Mouse (Mus musculus): ENCODE results near the gene Fut7. TPM values are rescaled to one million over a fixed set of nuclear protein-coding genes. Genes with fewer than 3 reads are reported as not detected.

Fut7 gene
- total and polyA plus RNA-seq, 2 experiments from 2014 or later = not detected

- no peak overlapping the region for H3K27ac ChIP-seq (ENCODE audit: low read depth)
- no peak overlapping the region for H3K4me2 ChIP-seq (ENCODE audit: low read depth, low read length)
- DNase-seq (ENCODE audit: low spot score) (no peak), ATAC-seq (ENCODE audit: insufficient read depth, low read depth) (no peak)
- H3K4me3 ChIP-seq (ENCODE audit: low read depth, low read length) = no peak overlapping the region
- peaks cover 24% of the 10 kb centered on the region for H3K36me3 ChIP-seq (replicated peaks; ENCODE audit: control insufficient read depth, insufficient read depth, low read length)
- no peak overlapping the region for H3K9ac ChIP-seq (replicated peaks; ENCODE audit: low read depth, low read length)
- WGBS = 92% methylated on average over 10 of the region's 10 CpGs
- H3K9me3 ChIP-seq (replicated peaks; ENCODE audit: control insufficient read depth, low read length) = no peaks in the 10 kb centered on the region
- no peaks in the 10 kb centered on the region for H3K27me3 ChIP-seq (ENCODE audit: control insufficient read depth, insufficient read depth, low read length)
- TF ChIP-seq CTCF (IDR thresholded peaks at IDR 0.05; ENCODE audit: low read depth) = no peak
- no peak for TF ChIP-seq EP300 (IDR thresholded peaks at IDR 0.05; ENCODE audit: low read depth)
- H3K4me1 ChIP-seq (ENCODE audit: control insufficient read depth, insufficient read depth) = no peaks in the 10 kb centered on the region
These were observed 13.3 kb downstream of the Fut7 start for GRCm38 (mm10) chr2:25436286-25436820.

DNA sequence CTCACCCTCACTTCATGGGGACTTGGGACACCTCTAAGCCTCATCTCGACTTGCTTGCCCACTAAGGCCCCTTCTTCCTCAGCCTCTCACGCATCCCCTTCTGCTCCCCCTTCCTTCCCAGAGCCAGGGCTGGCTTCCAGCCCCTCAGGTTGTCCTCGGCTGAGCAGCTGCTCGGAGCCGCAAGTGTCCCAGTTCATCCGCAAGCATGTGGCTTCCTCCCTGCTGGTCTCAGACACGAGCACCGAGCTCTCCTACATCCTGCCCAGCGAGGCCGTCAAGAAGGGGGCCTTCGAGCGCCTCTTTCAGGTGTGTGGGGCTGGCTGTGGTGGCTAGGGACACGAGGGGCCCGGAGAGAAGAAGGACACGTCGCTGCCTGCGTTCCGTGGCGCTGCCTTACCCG is 18.0 kb downstream of the Fut7 start:
- no peak for ATAC-seq (ENCODE audit: insufficient read depth, low read depth)
- no peak overlapping the region for H3K27ac ChIP-seq (ENCODE audit: low read depth)
- H3K36me3 ChIP-seq (replicated peaks; ENCODE audit: control insufficient read depth, insufficient read depth, low read length) = peaks cover 51% of the 10 kb centered on the region
- no peak overlapping the region for H3K9ac ChIP-seq (replicated peaks; ENCODE audit: low read depth, low read length)
- TF ChIP-seq CTCF (IDR thresholded peaks at IDR 0.05; ENCODE audit: low read depth) (no peak), EP300 (IDR thresholded peaks at IDR 0.05; ENCODE audit: low read depth) (no peak)
- WGBS = 80% methylated on average over 20 of the region's 20 CpGs
- DNase-seq (ENCODE audit: low spot score) = no peak
- no peak overlapping the region for H3K4me3 ChIP-seq (ENCODE audit: low read depth, low read length)
- no peak overlapping the region for H3K4me2 ChIP-seq (ENCODE audit: low read depth, low read length)
- no peaks in the 10 kb centered on the region for H3K9me3 ChIP-seq (replicated peaks; ENCODE audit: control insufficient read depth, low read length)
- no peaks in the 10 kb centered on the region for H3K27me3 ChIP-seq (ENCODE audit: control insufficient read depth, insufficient read depth, low read length)
- no peaks in the 10 kb centered on the region for H3K4me1 ChIP-seq (ENCODE audit: control insufficient read depth, insufficient read depth)

DNA sequence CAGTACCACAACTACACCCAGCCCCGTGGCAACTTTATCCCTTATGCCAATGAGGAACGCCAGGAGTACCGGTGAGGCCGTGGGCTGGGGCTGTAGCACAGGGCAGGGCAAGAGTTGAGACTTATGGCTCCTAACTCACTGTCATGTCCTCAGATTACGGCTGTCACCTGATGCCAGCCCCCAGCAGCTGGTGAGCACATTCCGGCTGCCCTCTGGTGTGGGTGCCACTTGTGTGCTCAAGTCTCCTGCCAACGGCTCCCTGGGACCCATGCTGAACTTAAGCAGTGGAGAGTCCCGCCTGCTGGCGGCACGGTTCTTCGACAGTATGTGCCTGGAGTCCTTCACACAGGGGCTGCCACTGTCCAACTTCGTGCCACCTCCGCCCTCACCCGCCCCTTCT is 19.6 kb downstream of the Fut7 start:
- Histone ChIP-seq H3K36me3 (replicated peaks; ENCODE audit: control insufficient read depth, insufficient read depth, low read length) (peaks cover 62% of the 10 kb centered on the region), H3K4me2 (ENCODE audit: low read depth, low read length) (no peak overlapping the region), H3K9me3 (replicated peaks; ENCODE audit: control insufficient read depth, low read length) (no peaks in the 10 kb centered on the region), H3K27ac (ENCODE audit: low read depth) (no peak overlapping the region), H3K4me3 (ENCODE audit: low read depth, low read length) (no peak overlapping the region), H3K9ac (replicated peaks; ENCODE audit: low read depth, low read length) (no peak overlapping the region), H3K27me3 (ENCODE audit: control insufficient read depth, insufficient read depth, low read length) (no peaks in the 10 kb centered on the region), H3K4me1 (ENCODE audit: control insufficient read depth, insufficient read depth) (no peaks in the 10 kb centered on the region)
- no peak for DNase-seq (ENCODE audit: low spot score)
- 78% methylated on average over 14 of the region's 14 CpGs for WGBS
- TF ChIP-seq EP300 (IDR thresholded peaks at IDR 0.05; ENCODE audit: low read depth) (no peak), CTCF (IDR thresholded peaks at IDR 0.05; ENCODE audit: low read depth) (no peak)
- no peak for ATAC-seq (ENCODE audit: insufficient read depth, low read depth)

GRCm38 (mm10) chr2:25450853-25451647 is 28.0 kb downstream of the Fut7 start:
- WGBS = 70% methylated on average over 8 of the region's 8 CpGs

GRCm38 (mm10) chr2:25452951-25453350 is 29.9 kb downstream of the Fut7 start:
- 45% methylated on average over 1 of the region's 1 CpGs for WGBS
- Histone ChIP-seq H3K4me1 (ENCODE audit: control insufficient read depth, insufficient read depth) (no peaks in the 10 kb centered on the region), H3K4me3 (ENCODE audit: low read depth, low read length) (no peak overlapping the region), H3K9ac (replicated peaks; ENCODE audit: low read depth, low read length) (no peak overlapping the region), H3K4me2 (ENCODE audit: low read depth, low read length) (no peak overlapping the region), H3K9me3 (replicated peaks; ENCODE audit: control insufficient read depth, low read length) (no peaks in the 10 kb centered on the region), H3K36me3 (replicated peaks; ENCODE audit: control insufficient read depth, insufficient read depth, low read length) (peaks cover 5% of the 10 kb centered on the region; the same call in 1 of the 2 replicates), H3K27me3 (ENCODE audit: control insufficient read depth, insufficient read depth, low read length) (no peaks in the 10 kb centered on the region), H3K27ac (ENCODE audit: low read depth) (no peak overlapping the region)
- DNase-seq (ENCODE audit: low spot score) = no peak
- no peak for ATAC-seq (ENCODE audit: insufficient read depth, low read depth)
- TF ChIP-seq EP300 (IDR thresholded peaks at IDR 0.05; ENCODE audit: low read depth) = no peak
- no peak for TF ChIP-seq CTCF (IDR thresholded peaks at IDR 0.05; ENCODE audit: low read depth)

More at GRCm38 (mm10) chr2:25450853-25451647, 28.0 kb downstream of the Fut7 start:
- no peaks in the 10 kb centered on the region for H3K9me3 ChIP-seq (replicated peaks; ENCODE audit: control insufficient read depth, low read length)
- TF ChIP-seq EP300 (IDR thresholded peaks at IDR 0.05; ENCODE audit: low read depth) (no peak), CTCF (IDR thresholded peaks at IDR 0.05; ENCODE audit: low read depth) (no peak)
- no peak overlapping the region for H3K9ac ChIP-seq (replicated peaks; ENCODE audit: low read depth, low read length)
- no peak overlapping the region for H3K4me3 ChIP-seq (ENCODE audit: low read depth, low read length)
- H3K27ac ChIP-seq (ENCODE audit: low read depth) = no peak overlapping the region
- H3K4me2 ChIP-seq (ENCODE audit: low read depth, low read length) = no peak overlapping the region
- ATAC-seq (ENCODE audit: insufficient read depth, low read depth) = no peak
- H3K27me3 ChIP-seq (ENCODE audit: control insufficient read depth, insufficient read depth, low read length) = no peaks in the 10 kb centered on the region
- H3K36me3 ChIP-seq (replicated peaks; ENCODE audit: control insufficient read depth, insufficient read depth, low read length) = peaks cover 15% of the 10 kb centered on the region; the same call in 1 of the 2 replicates
- no peak for DNase-seq (ENCODE audit: low spot score)
- no peaks in the 10 kb centered on the region for H3K4me1 ChIP-seq (ENCODE audit: control insufficient read depth, insufficient read depth)
